8 mouse cellular contexts compared by ENCODE assay signal in genomic region chr5:120106424-120107073, GRCm38 (mm10). TPM values are rescaled to one million over a fixed set of nuclear protein-coding genes. Genes with fewer than 3 reads are reported as not detected.
DNase-seq lines count a peak whose midpoint lies in the region; ATAC-seq and TF ChIP-seq lines count a peak whose summit lies in the region.
"Had no signal": no experiment of that assay in that cellular context is flagged by ENCODE, and none has a peak within 500 bp of the region (broad histone marks: within the 10 kb centered on the region; RNA-seq: fewer than 3 reads in every experiment).

No protein-coding gene starts in this region.

- 0 out of 2 replicates have a peak, but pooled peaks have one; percentile 40 for ATAC-seq in kidney, postnatal 0 days (replicated peaks; ENCODE audit: low FRiP score, low read depth)
- ATAC-seq in liver, embryonic 11.5 days (replicated peaks; ENCODE audit: low FRiP score), result peak; percentile 38

- H3K27ac ChIP-seq in kidney, postnatal 0 days, result no peak overlapping the region
- no peak overlapping the region for H3K27ac ChIP-seq in liver, embryonic 11.5 days (ENCODE audit: low read depth, low read length)
- H3K27ac ChIP-seq: lung, embryonic 15.5 days had no signal

- no peaks in the 10 kb centered on the region for H3K36me3 ChIP-seq in kidney, postnatal 0 days (ENCODE audit: insufficient read depth, low read length)
- H3K36me3 ChIP-seq in E14TG2a.4 (ENCODE audit: insufficient read depth, low read length), result no peaks in the 10 kb centered on the region
- no peaks in the 10 kb centered on the region for H3K36me3 ChIP-seq in liver, embryonic 11.5 days (ENCODE audit: control insufficient read depth, insufficient read depth, low read length)
- H3K36me3 ChIP-seq: lung, embryonic 15.5 days had no signal

- H3K4me2 ChIP-seq in kidney, postnatal 0 days (ENCODE audit: low read length), result no peak overlapping the region
- no peak overlapping the region for H3K4me2 ChIP-seq in liver, embryonic 11.5 days
- H3K4me2 ChIP-seq: lung, embryonic 15.5 days had no signal

- 28% methylated on average over 12 of the region's 12 CpGs for WGBS in kidney, postnatal 0 days
- 24% methylated on average over 12 of the region's 12 CpGs for WGBS in liver, embryonic 11.5 days

- H3K27me3 ChIP-seq in kidney, postnatal 0 days (ENCODE audit: insufficient read depth, low read length), result no peaks in the 10 kb centered on the region
- peaks cover 51% of the 10 kb centered on the region for H3K27me3 ChIP-seq in E14TG2a.4 (ENCODE audit: insufficient read depth, low read length)
- peaks cover 3% of the 10 kb centered on the region; the same call in 1 of the 2 replicates for H3K27me3 ChIP-seq in liver, embryonic 11.5 days (replicated peaks; ENCODE audit: control insufficient read depth, insufficient read depth, low read length)
- H3K27me3 ChIP-seq: lung, embryonic 15.5 days had no signal

- no peak overlapping the region for H3K4me3 ChIP-seq in kidney, postnatal 0 days (replicated peaks; ENCODE audit: low read depth, low read length)
- no peak overlapping the region for H3K4me3 ChIP-seq in E14TG2a.4 (replicated peaks; ENCODE audit: low read length)
- no peak overlapping the region for H3K4me3 ChIP-seq in liver, embryonic 11.5 days (ENCODE audit: low read depth, low read length)
- H3K4me3 ChIP-seq: lung, embryonic 15.5 days had no signal

- H3K9ac ChIP-seq in kidney, postnatal 0 days (ENCODE audit: low read depth, low read length), result no peak overlapping the region
- no peak overlapping the region for H3K9ac ChIP-seq in liver, embryonic 11.5 days (ENCODE audit: low read depth, low read length)
- H3K9ac ChIP-seq: lung, embryonic 15.5 days had no signal

- no peaks in the 10 kb centered on the region for H3K4me1 ChIP-seq in kidney, postnatal 0 days (replicated peaks; ENCODE audit: insufficient read depth, low read length)
- no peaks in the 10 kb centered on the region for H3K4me1 ChIP-seq in E14TG2a.4 (replicated peaks; ENCODE audit: low read depth, low read length)
- H3K4me1 ChIP-seq in liver, embryonic 11.5 days (replicated peaks; ENCODE audit: control insufficient read depth, insufficient read depth, low read length), result peaks cover 3% of the 10 kb centered on the region; the same call in 1 of the 2 replicates

- peak; percentile 78 for TF ChIP-seq CTCF in kidney, postnatal 0 days (IDR thresholded peaks at IDR 0.05; ENCODE audit: low read depth)
- peak; percentile 93 for TF ChIP-seq CTCF in E14TG2a.4 (conservative IDR thresholded peaks at IDR 0.05; ENCODE audit: low read length)

- H3K9me3 ChIP-seq in kidney, postnatal 0 days (replicated peaks; ENCODE audit: low read length), result no peaks in the 10 kb centered on the region
- no peaks in the 10 kb centered on the region for H3K9me3 ChIP-seq in E14TG2a.4 (ENCODE audit: low read length)
- no peaks in the 10 kb centered on the region for H3K9me3 ChIP-seq in liver, embryonic 11.5 days (ENCODE audit: control insufficient read depth, low read length)
- H3K9me3 ChIP-seq: lung, embryonic 15.5 days had no signal

- DNase-seq in kidney, postnatal 0 days (ENCODE audit: low spot score), result peak; percentile 66
- DNase-seq in kidney, adult 11 months, result no peak
- DNase-seq in adipocyte (ENCODE audit: low spot score), result peak; percentile 24
- DNase-seq in liver, embryonic 11.5 days (ENCODE audit: low spot score), result peak; percentile 43
- peak; percentile 20 for DNase-seq in right cerebral cortex, postnatal 4 days
- no peak for DNase-seq in urinary bladder, postnatal 4 days (ENCODE audit: low spot score in 2 of 2)

RNA-seq across cellular contexts. Expression of gene Rbm19, which starts 9.7 kb away (rescaled TPM):
- 16.6 and 17.7 TPM in 2 replicates for polyA plus RNA-seq in kidney, postnatal 0 days (2015; fragmentation: Nextera tagmentation; extraction: Ambion mirVana)
- polyA plus RNA-seq in liver, embryonic 11.5 days (2014; fragmentation: Nextera tagmentation; extraction: Ambion mirVana), result 31.8 and 35.1 TPM in 2 replicates

Comparison
In these comparisons a context has a peak if more than half of its experiments do, and no peak if none do; other contexts are left out.
1. DNase-seq: peak in kidney, postnatal 0 days (single experiment), adipocyte (single experiment), liver, embryonic 11.5 days (single experiment) and right cerebral cortex, postnatal 4 days (single experiment); none in kidney, adult 11 months (single experiment) and urinary bladder, postnatal 4 days (0 of 2).